Mouse (Mus musculus) cerebellum, adult 2 months (tissue): ENCODE data around the gene Prkag2. TPM values are rescaled to one million over a fixed set of nuclear protein-coding genes. Genes with fewer than 3 reads are reported as not detected.
A peak's percentile ranks its signal among the peaks of the same experiment; 100 is the strongest.
"Not testable (repeated sequence)": the region's sequence is repeated elsewhere in the genome, so short reads cannot be mapped to it uniquely, and the experiment has no call there.

ENCODE experiments used
- DNase-seq, 2 experiments: peaks; one replicate each; pipeline ENCODE4 v3.0.0; 2021
- H3K27ac ChIP-seq: fragments of 200-500 bp; 2 replicates; pipeline ENCODE4 v1.5.1; 2012; ENCODE audit warnings: low read length, control low read depth, inconsistent platforms; ENCODE audit not compliant: insufficient read depth
- H3K27me3 ChIP-seq: fragments of 200-500 bp; 2 replicates; pipeline ENCODE4 v1.6.1; 2012; ENCODE audit warnings: inconsistent platforms, mild to moderate bottlenecking, low read length, moderate library complexity; ENCODE audit not compliant: control insufficient read depth, insufficient read depth
- H3K4me1 ChIP-seq: fragments of 200-500 bp; 2 replicates; pipeline ENCODE4 v1.6.1; 2011; ENCODE audit warnings: low read length; ENCODE audit not compliant: control insufficient read depth, insufficient read depth
- H3K4me3 ChIP-seq: fragments of 200-500 bp; replicated peaks from 2 replicates; pipeline ENCODE3; 2011; ENCODE audit warnings: mild to moderate bottlenecking, low read depth, low read length, control low read depth; ENCODE audit not compliant: insufficient read depth
- CTCF ChIP-seq: fragments of 200-500 bp; IDR thresholded peaks from 2 replicates; pipeline ENCODE4 v1.5.1; 2011; ENCODE audit warnings: low read depth, mild to moderate bottlenecking, control low read depth, low read length, moderate library complexity, borderline replicate concordance; ENCODE audit not compliant: insufficient read depth
- POLR2A ChIP-seq: fragments of 200-500 bp; IDR thresholded peaks from 2 replicates; pipeline ENCODE4 v1.6.1; 2011; ENCODE audit warnings: low read length, control low read depth, borderline replicate concordance; ENCODE audit not compliant: insufficient read depth
- WGBS: fragments of 180-500 bp; shearing (Covaris S2); methylation state at CpG from one replicate; pipeline ENCODE4 v1.1.7; 2018; 5-methylcytosine and 5-hydroxymethylcytosine counted together
- polyA plus RNA-seq: library from polyadenylated mRNA; depleted of rRNA; stranded (reverse); fragments of >200 nt; gene quantifications from 2 replicates; pipeline ENCODE4 v1.2.3, GENCODE M21; 2012

Prkag2 gene
- polyA plus RNA-seq, 1 experiment, result 92.0 TPM

GRCm38 (mm10) chr5:25083816-25084215 lies 16.6 kb downstream of the Prkag2 start:
- peaks cover 36% of the 10 kb centered on the region for H3K4me1 ChIP-seq
- TF ChIP-seq CTCF, result no peak
- TF ChIP-seq POLR2A, result no peak
- no peak for DNase-seq
- 69% methylated on average over 7 of the region's 7 CpGs for WGBS
- H3K27ac ChIP-seq, result no peak overlapping the region
- no peak overlapping the region for H3K4me3 ChIP-seq
- no peaks in the 10 kb centered on the region for H3K27me3 ChIP-seq

GRCm38 (mm10) chr5:25082542-25082941 lies 17.9 kb downstream of the Prkag2 start:
- Histone ChIP-seq H3K4me1 (peaks cover 28% of the 10 kb centered on the region), H3K27me3 (no peaks in the 10 kb centered on the region), H3K4me3 (no peak overlapping the region), H3K27ac (no peak overlapping the region)
- WGBS, result 53% methylated on average over 2 of the region's 2 CpGs
- peak; percentile 43 to 49 for DNase-seq
- TF ChIP-seq POLR2A, result no peak
- TF ChIP-seq CTCF, result peak; percentile 84

GRCm38 (mm10) chr5:25081545-25081944 lies 18.9 kb downstream of the Prkag2 start:
- Histone ChIP-seq H3K4me3 (no peak overlapping the region), H3K27me3 (no peaks in the 10 kb centered on the region), H3K4me1 (peaks cover 19% of the 10 kb centered on the region), H3K27ac (no peak overlapping the region)
- no peak for DNase-seq
- WGBS, result 93% methylated on average over 16 of the region's 16 CpGs
- TF ChIP-seq POLR2A, result no peak
- no peak for TF ChIP-seq CTCF

GRCm38 (mm10) chr5:25080994-25081393 lies 19.4 kb downstream of the Prkag2 start:
- TF ChIP-seq CTCF, result no peak
- TF ChIP-seq POLR2A, result no peak
- H3K4me3 ChIP-seq, result no peak overlapping the region
- peaks cover 13% of the 10 kb centered on the region for H3K4me1 ChIP-seq
- no peak for DNase-seq
- WGBS, result 75% methylated on average over 3 of the region's 3 CpGs
- H3K27ac ChIP-seq, result no peak overlapping the region
- no peaks in the 10 kb centered on the region for H3K27me3 ChIP-seq

GRCm38 (mm10) chr5:25080438-25080945 lies 19.9 kb downstream of the Prkag2 start:
- Histone ChIP-seq H3K4me1 (peaks cover 10% of the 10 kb centered on the region), H3K27me3 (no peaks in the 10 kb centered on the region), H3K27ac (no peak overlapping the region), H3K4me3 (no peak overlapping the region)
- TF ChIP-seq CTCF, result no peak
- no peak for TF ChIP-seq POLR2A
- 84% methylated on average over 9 of the region's 9 CpGs for WGBS
- no peak for DNase-seq

GRCm38 (mm10) chr5:25079766-25080265 lies 20.6 kb downstream of the Prkag2 start:
- WGBS, result 97% methylated on average over 9 of the region's 9 CpGs
- no peaks in the 10 kb centered on the region for H3K27me3 ChIP-seq
- H3K4me3 ChIP-seq, result no peak overlapping the region
- H3K27ac ChIP-seq, result no peak overlapping the region
- TF ChIP-seq CTCF, result no peak
- no peak for TF ChIP-seq POLR2A
- H3K4me1 ChIP-seq, result peaks cover 7% of the 10 kb centered on the region
- DNase-seq, result no peak

- no peak overlapping the region for H3K27ac ChIP-seq
- WGBS, result 78% methylated on average over 8 of the region's 8 CpGs
- DNase-seq, result no peak
Observed at GRCm38 (mm10) chr5:25077873-25078651, 22.4 kb downstream of the Prkag2 start.

GRCm38 (mm10) chr5:25077258-25077657 lies 23.2 kb downstream of the Prkag2 start:
- H3K27me3 ChIP-seq, DNase-seq, H3K4me1 ChIP-seq, H3K27ac ChIP-seq, H3K4me3 ChIP-seq: not testable (repeated sequence)
- WGBS, result 96% methylated on average over 13 of the region's 13 CpGs

More at GRCm38 (mm10) chr5:25077873-25078651, 22.4 kb downstream of the Prkag2 start:
- TF ChIP-seq CTCF (no peak), POLR2A (no peak)
- H3K4me3 ChIP-seq, result no peak overlapping the region
- H3K4me1 ChIP-seq, result peaks cover 7% of the 10 kb centered on the region
- H3K27me3 ChIP-seq, result no peaks in the 10 kb centered on the region
